Mouse (Mus musculus) megakaryocyte, embryonic 14.5 days (primary cell): ENCODE measurements at regions not wholly inside any gene's neighbourhood (a gene's known extent, or its start where the extent isn't known, plus 50 kb on each side); places are given as distances from the start of the nearest gene placed in this dataset.

Experiments used
- H3K27me3 ChIP-seq: replicated peaks from 2 replicates; pipeline ENCODE3; 2012; ENCODE audit warnings: inconsistent platforms
- H3K36me3 ChIP-seq: replicated peaks from 2 replicates; pipeline ENCODE3; 2012; ENCODE audit warnings: low read length, inconsistent platforms, mixed read lengths
- H3K4me1 ChIP-seq: 2 replicates; pipeline ENCODE4 v1.6.1; 2012; ENCODE audit warnings: inconsistent platforms
- H3K4me3 ChIP-seq: replicated peaks from 2 replicates; pipeline ENCODE3; 2012; ENCODE audit warnings: moderate library complexity, mild to moderate bottlenecking, inconsistent platforms
- H3K9me3 ChIP-seq: 2 replicates; pipeline ENCODE4 v1.6.1; 2012; ENCODE audit warnings: inconsistent platforms
- FLI1 ChIP-seq: IDR thresholded peaks from 2 replicates; pipeline ENCODE4 v1.6.1; 2012; ENCODE audit warnings: low read length, inconsistent platforms, mixed read lengths
- GATA1 ChIP-seq: IDR thresholded peaks from 3 replicates; pipeline ENCODE4 v1.6.1; 2012; ENCODE audit warnings: mixed read lengths, low read length, inconsistent platforms, borderline replicate concordance

GRCm38 (mm10) chr19:60120917-60121316 is 105.6 kb downstream of the Fam204a start:
- no peak for TF ChIP-seq FLI1
- no peak for TF ChIP-seq GATA1
- Histone ChIP-seq H3K4me1 (no peaks in the 10 kb centered on the region), H3K27me3 (no peaks in the 10 kb centered on the region), H3K4me3 (no peak overlapping the region), H3K36me3 (no peaks in the 10 kb centered on the region), H3K9me3 (no peaks in the 10 kb centered on the region)

- Histone ChIP-seq H3K4me3 (no peak overlapping the region), H3K9me3 (no peaks in the 10 kb centered on the region), H3K27me3 (no peaks in the 10 kb centered on the region), H3K4me1 (no peaks in the 10 kb centered on the region), H3K36me3 (no peaks in the 10 kb centered on the region)
- TF ChIP-seq GATA1 (no peak), FLI1 (no peak)
Measured at GRCm38 (mm10) chr19:60119051-60119450, 107.5 kb downstream of the Fam204a start.

GRCm38 (mm10) chr19:60113666-60114388 is 112.7 kb downstream of the Fam204a start:
- TF ChIP-seq FLI1 (no peak), GATA1 (no peak)
- Histone ChIP-seq H3K9me3 (no peaks in the 10 kb centered on the region), H3K4me3 (no peak overlapping the region), H3K4me1 (no peaks in the 10 kb centered on the region), H3K27me3 (no peaks in the 10 kb centered on the region), H3K36me3 (no peaks in the 10 kb centered on the region)

- Histone ChIP-seq H3K9me3 (no peaks in the 10 kb centered on the region), H3K4me1 (no peaks in the 10 kb centered on the region), H3K27me3 (no peaks in the 10 kb centered on the region), H3K36me3 (no peaks in the 10 kb centered on the region), H3K4me3 (no peak overlapping the region)
- TF ChIP-seq FLI1 (no peak), GATA1 (no peak)
Measured at GRCm38 (mm10) chr19:60110278-60110677, 116.2 kb downstream of the Fam204a start.

- no peak for TF ChIP-seq GATA1
- no peak for TF ChIP-seq FLI1
- Histone ChIP-seq H3K4me3 (no peak overlapping the region), H3K27me3 (no peaks in the 10 kb centered on the region), H3K36me3 (no peaks in the 10 kb centered on the region), H3K4me1 (no peaks in the 10 kb centered on the region), H3K9me3 (no peaks in the 10 kb centered on the region)
Measured at GRCm38 (mm10) chr19:60109488-60109887, 117.0 kb downstream of the Fam204a start.

GRCm38 (mm10) chr19:60097915-60098314 is 128.6 kb downstream of the Fam204a start:
- no peak for TF ChIP-seq GATA1
- no peak for TF ChIP-seq FLI1
- Histone ChIP-seq H3K4me1 (no peaks in the 10 kb centered on the region), H3K27me3 (no peaks in the 10 kb centered on the region), H3K9me3 (no peaks in the 10 kb centered on the region), H3K36me3 (no peaks in the 10 kb centered on the region), H3K4me3 (no peak overlapping the region)

- Histone ChIP-seq H3K4me1 (no peaks in the 10 kb centered on the region), H3K36me3 (no peaks in the 10 kb centered on the region), H3K4me3 (no peak overlapping the region), H3K9me3 (no peaks in the 10 kb centered on the region), H3K27me3 (no peaks in the 10 kb centered on the region)
- no peak for TF ChIP-seq FLI1
- TF ChIP-seq GATA1 = no peak
Measured at GRCm38 (mm10) chr19:60074986-60075385, 131.5 kb upstream of the Rab11fip2 start.

- Histone ChIP-seq H3K36me3 (no peaks in the 10 kb centered on the region), H3K4me1 (no peaks in the 10 kb centered on the region), H3K27me3 (no peaks in the 10 kb centered on the region), H3K4me3 (no peak overlapping the region), H3K9me3 (no peaks in the 10 kb centered on the region)
- TF ChIP-seq GATA1 (no peak), FLI1 (no peak)
Measured at GRCm38 (mm10) chr19:60073328-60073727, 129.9 kb upstream of the Rab11fip2 start.

- Histone ChIP-seq H3K36me3 (no peaks in the 10 kb centered on the region), H3K9me3 (no peaks in the 10 kb centered on the region), H3K4me1 (no peaks in the 10 kb centered on the region), H3K27me3 (no peaks in the 10 kb centered on the region), H3K4me3 (no peak overlapping the region)
- no peak for TF ChIP-seq FLI1
- TF ChIP-seq GATA1 = no peak
Measured at GRCm38 (mm10) chr19:60066183-60066582, 122.7 kb upstream of the Rab11fip2 start.

- Histone ChIP-seq H3K36me3 (no peaks in the 10 kb centered on the region), H3K4me1 (no peaks in the 10 kb centered on the region), H3K9me3 (no peaks in the 10 kb centered on the region), H3K27me3 (no peaks in the 10 kb centered on the region), H3K4me3 (no peak overlapping the region)
- TF ChIP-seq FLI1 (no peak), GATA1 (no peak)
Measured at GRCm38 (mm10) chr19:60055121-60055874, 111.8 kb upstream of the Rab11fip2 start.
